Mouse (Mus musculus) heart, embryonic 14.5 days (tissue): ENCODE results near the gene Gm12355. TPM values are rescaled to one million over a fixed set of nuclear protein-coding genes. Genes with fewer than 3 reads are reported as not detected.
"Not testable (repeated sequence)": the region's sequence is repeated elsewhere in the genome, so short reads cannot be mapped to it uniquely, and the experiment has no call there.

Experiments used
- ATAC-seq: fragments of 200-750 bp; cut with Nextera tagmentation; 2 replicates; pipeline ENCODE4 v1.8.0; 2017; ENCODE audit warnings: low read depth, moderate TSS enrichment; ENCODE audit not compliant: insufficient number of reproducible peaks, insufficient read depth, low FRiP score
- H3K27ac ChIP-seq, 2 experiments: fragments of 200-500 bp in 1 of 2; fragments of 300-500 bp in 1 of 2; sonication (generic) in 1 of 2; replicated peaks in 1 of 2; 2 replicates each; pipeline ENCODE4 v1.5.1; 2012 to 2014; ENCODE audit warnings: low read depth in 2 of 2, low read length in 2 of 2, control low read depth in 1 of 2, mild to moderate bottlenecking in 1 of 2, mixed read lengths in 1 of 2; ENCODE audit not compliant: control insufficient read depth in 1 of 2, insufficient read depth in 1 of 2
- H3K27me3 ChIP-seq: fragments of 300-500 bp; sonication (generic); 2 replicates; pipeline ENCODE4 v1.6.1; 2014; ENCODE audit warnings: mild to moderate bottlenecking, low read length, control low read depth; ENCODE audit not compliant: control insufficient read depth, insufficient read depth
- H3K36me3 ChIP-seq: fragments of 300-500 bp; sonication (generic); 2 replicates; pipeline ENCODE4 v1.6.1; 2014; ENCODE audit warnings: mild to moderate bottlenecking, control low read depth, low read length, mixed read lengths; ENCODE audit not compliant: control insufficient read depth, insufficient read depth
- H3K4me1 ChIP-seq, 2 experiments: fragments of 200-500 bp in 1 of 2; fragments of 300-500 bp in 1 of 2; sonication (generic) in 1 of 2; 2 replicates each; pipeline ENCODE4 v1.6.1; 2012 to 2014; ENCODE audit warnings: low read length in 2 of 2, control low read depth in 1 of 2, mixed read lengths in 1 of 2; ENCODE audit not compliant: control insufficient read depth in 2 of 2, insufficient read depth in 2 of 2
- H3K4me2 ChIP-seq: fragments of 300-500 bp; sonication (generic); 2 replicates; pipeline ENCODE4 v1.6.1; 2014; ENCODE audit warnings: mild to moderate bottlenecking, low read length
- H3K4me3 ChIP-seq, 2 experiments: fragments of 200-500 bp in 1 of 2; fragments of 300-500 bp in 1 of 2; sonication (generic) in 1 of 2; 2 replicates each; pipeline ENCODE4 v1.5.1; 2012 to 2014; ENCODE audit warnings: low read length in 2 of 2, mild to moderate bottlenecking in 2 of 2, control low read depth in 1 of 2, low read depth in 1 of 2, moderate library complexity in 1 of 2; ENCODE audit not compliant: control insufficient read depth in 1 of 2, insufficient read depth in 1 of 2
- H3K9ac ChIP-seq: fragments of 300-500 bp; sonication (generic); 2 replicates; pipeline ENCODE4 v1.6.1; 2014; ENCODE audit warnings: mild to moderate bottlenecking, low read length
- H3K9me3 ChIP-seq: fragments of 300-500 bp; sonication (generic); 2 replicates; pipeline ENCODE4 v1.6.1; 2016; ENCODE audit warnings: low read length, control low read depth; ENCODE audit not compliant: control insufficient read depth
- WGBS: fragments of 180-500 bp; shearing (Covaris S2); extraction: QIAGEN DNeasy Blood & Tissue Kit; methylation state at CpG from one replicate; pipeline ENCODE4 v1.1.7; 2014; 5-methylcytosine and 5-hydroxymethylcytosine counted together
- polyA plus RNA-seq: library from polyadenylated mRNA; unstranded; fragments of >200 nt; fragmentation: Nextera tagmentation; extraction: Ambion mirVana; gene quantifications from 2 replicates; pipeline ENCODE4 v1.2.1, GENCODE M21; 2014

Gm12355 gene
- polyA plus RNA-seq, 1 experiment from 2014 or later = 0.68 TPM

DNA sequence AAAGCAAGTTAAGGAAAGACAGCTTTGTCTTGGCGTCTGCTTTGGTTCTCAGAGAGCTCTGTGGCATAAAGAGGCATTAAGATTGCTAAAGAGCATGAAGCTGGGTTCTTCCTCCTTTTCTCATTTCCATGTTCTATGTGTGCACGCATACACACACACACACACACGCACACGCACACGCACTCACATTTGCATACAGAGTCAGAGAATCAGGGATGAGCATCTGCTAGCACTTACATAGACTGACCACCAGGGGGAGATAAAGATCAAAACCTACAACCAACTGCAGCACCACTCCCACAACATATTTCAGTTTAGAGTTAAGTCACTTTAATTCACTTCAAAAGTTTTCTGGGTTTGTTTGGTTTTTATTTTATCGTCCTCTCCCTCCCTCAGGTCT lies 35.1 kb upstream of the Gm12355 start:
- Histone ChIP-seq H3K36me3 (no peaks in the 10 kb centered on the region), H3K27me3 (no peaks in the 10 kb centered on the region), H3K27ac (no peak overlapping the region), H3K9me3 (no peaks in the 10 kb centered on the region), H3K4me1 (no peaks in the 10 kb centered on the region), H3K4me2 (no peak overlapping the region), H3K4me3 (no peak overlapping the region), H3K9ac (no peak overlapping the region)
- 18% methylated on average over 6 of the region's 6 CpGs for WGBS
- no peak for ATAC-seq

GRCm38 (mm10) chr11:98655076-98655475 lies 29.6 kb upstream of the Gm12355 start:
- H3K9ac ChIP-seq, ATAC-seq, H3K4me3 ChIP-seq, H3K4me2 ChIP-seq, H3K36me3 ChIP-seq, H3K27me3 ChIP-seq, H3K4me1 ChIP-seq, H3K9me3 ChIP-seq, H3K27ac ChIP-seq: not testable (repeated sequence)
- 10% methylated on average over 7 of the region's 7 CpGs for WGBS

- Histone ChIP-seq H3K36me3 (no peaks in the 10 kb centered on the region), H3K4me2 (no peak within 1 kb of the TSS), H3K4me3 (no peak within 1 kb of the TSS), H3K9ac (no peak within 1 kb of the TSS), H3K4me1 (no peaks in the 10 kb centered on the region), H3K27ac (no peak within 1 kb of the TSS), H3K27me3 (peaks cover 11% of the 10 kb centered on the region), H3K9me3 (no peaks in the 10 kb centered on the region)
- no peak for ATAC-seq
- WGBS = 47% methylated on average over 2 of the region's 2 CpGs
Observed at GRCm38 (mm10) chr11:98646459-98646858, 21.0 kb upstream of the Gm12355 start, which contains the start of gene Gsdma2. Gene Gsdma2, plus strand, starts transcription at chr11:98646759.

- no peak overlapping the region for H3K27ac ChIP-seq
- no peak for ATAC-seq
- H3K4me3 ChIP-seq = no peak overlapping the region
- no peaks in the 10 kb centered on the region for H3K4me1 ChIP-seq
- H3K9ac ChIP-seq = no peak overlapping the region
- WGBS = 79% methylated on average over 2 of the region's 2 CpGs
- H3K4me2 ChIP-seq = no peak overlapping the region
- no peaks in the 10 kb centered on the region for H3K9me3 ChIP-seq
- H3K27me3 ChIP-seq = peaks cover 11% of the 10 kb centered on the region
- H3K36me3 ChIP-seq = no peaks in the 10 kb centered on the region
Observed at GRCm38 (mm10) chr11:98645946-98646345, 20.5 kb upstream of the Gm12355 start.

GRCm38 (mm10) chr11:98644757-98645156 lies 19.3 kb upstream of the Gm12355 start:
- H3K36me3 ChIP-seq = no peaks in the 10 kb centered on the region
- H3K9me3 ChIP-seq = no peaks in the 10 kb centered on the region
- H3K27me3 ChIP-seq = peaks cover 9% of the 10 kb centered on the region
- no peak for ATAC-seq
- no peak overlapping the region for H3K9ac ChIP-seq
- no peaks in the 10 kb centered on the region for H3K4me1 ChIP-seq
- H3K4me2 ChIP-seq = no peak overlapping the region
- H3K27ac ChIP-seq = no peak overlapping the region
- no peak overlapping the region for H3K4me3 ChIP-seq
- 80% methylated on average over 3 of the region's 3 CpGs for WGBS

- H3K4me1 ChIP-seq = no peaks in the 10 kb centered on the region
- H3K4me3 ChIP-seq = no peak overlapping the region
- no peaks in the 10 kb centered on the region for H3K27me3 ChIP-seq
- WGBS = 49% methylated on average over 5 of the region's 5 CpGs
- ATAC-seq = no peak
- H3K9ac ChIP-seq = no peak overlapping the region
- H3K9me3 ChIP-seq = no peaks in the 10 kb centered on the region
- H3K36me3 ChIP-seq = no peaks in the 10 kb centered on the region
- no peak overlapping the region for H3K27ac ChIP-seq
- no peak overlapping the region for H3K4me2 ChIP-seq
Observed at GRCm38 (mm10) chr11:98640091-98640490, 14.6 kb upstream of the Gm12355 start.

GRCm38 (mm10) chr11:98637501-98637900 lies 12.0 kb upstream of the Gm12355 start:
- Histone ChIP-seq H3K9ac (no peak overlapping the region), H3K4me2 (no peak overlapping the region), H3K4me1 (no peaks in the 10 kb centered on the region), H3K27me3 (peaks cover 4% of the 10 kb centered on the region; the same call in 1 of the 2 replicates), H3K9me3 (no peaks in the 10 kb centered on the region), H3K27ac (no peak overlapping the region), H3K36me3 (no peaks in the 10 kb centered on the region), H3K4me3 (no peak overlapping the region)
- ATAC-seq = no peak
- 63% methylated on average over 1 of the region's 1 CpGs for WGBS

DNA sequence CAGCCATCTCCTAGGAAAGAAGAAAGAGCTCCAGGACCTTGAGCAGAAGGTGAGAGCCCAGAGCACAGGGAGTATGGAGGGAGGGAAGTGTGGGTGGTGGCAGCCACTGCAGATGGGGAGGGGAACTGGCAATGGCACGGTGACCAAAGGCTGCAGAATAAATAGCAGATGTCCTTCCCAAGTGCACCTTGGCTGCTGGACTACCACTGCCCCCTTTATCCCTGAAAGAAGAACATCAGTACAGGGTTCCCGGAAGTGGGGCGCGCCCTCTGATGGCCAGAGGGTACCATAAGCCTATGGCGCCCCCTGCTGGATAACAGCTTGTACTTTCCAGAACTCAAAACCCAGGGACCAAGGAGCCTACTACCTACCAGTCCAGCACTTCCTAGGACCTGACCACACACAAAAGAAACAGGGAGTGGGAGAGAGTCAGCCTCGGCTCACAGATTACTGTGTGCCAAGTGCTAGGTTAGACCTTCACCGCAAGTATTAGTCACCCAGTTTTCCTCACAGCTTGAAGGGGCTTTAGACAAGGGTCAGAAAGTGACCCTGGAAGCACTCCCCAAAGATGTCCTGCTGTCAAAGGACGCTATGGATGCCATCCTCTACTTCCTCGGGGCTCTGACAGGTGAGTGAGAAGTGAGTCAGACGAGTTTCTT lies 10.0 kb upstream of the Gm12355 start:
- 32% methylated on average over 10 of the region's 10 CpGs for WGBS

More for the DNA sequence above, 10.0 kb upstream of the Gm12355 start:
- not testable (repeated sequence) for H3K9ac ChIP-seq, H3K36me3 ChIP-seq, H3K27me3 ChIP-seq, H3K4me3 ChIP-seq, H3K27ac ChIP-seq, ATAC-seq, H3K4me1 ChIP-seq, H3K4me2 ChIP-seq, H3K9me3 ChIP-seq
